Mouse (Mus musculus) Muller cell, postnatal 12 days (primary cell): ENCODE measurements around the gene 2010111I01Rik.

Experiments used
- DNase-seq: peaks from one replicate; pipeline ENCODE4 v3.0.0-alpha.2; 2015; ENCODE audit errors: inconsistent ontology term

The 2010111I01Rik gene

DNA sequence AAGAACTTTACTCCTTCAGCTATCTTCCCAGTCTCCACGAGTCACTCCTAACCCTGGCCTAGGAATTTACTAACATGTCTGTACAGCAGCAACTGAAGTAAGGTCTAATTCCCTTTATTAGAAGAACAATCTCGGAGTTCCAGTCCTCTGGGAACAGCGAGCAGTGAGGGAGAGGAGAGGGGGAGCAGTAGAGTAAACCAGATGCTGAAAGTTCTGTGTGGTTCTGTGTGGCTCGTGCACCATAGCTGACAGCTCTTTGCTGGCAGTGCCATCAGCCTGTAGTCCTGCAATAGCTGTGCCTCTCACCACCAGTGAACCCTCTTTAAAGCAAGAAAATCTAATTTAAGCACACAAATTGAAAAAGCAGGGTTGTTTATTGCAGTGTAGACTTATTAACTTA is 324.5 kb downstream of the 2010111I01Rik start:
- no peak for DNase-seq

DNA sequence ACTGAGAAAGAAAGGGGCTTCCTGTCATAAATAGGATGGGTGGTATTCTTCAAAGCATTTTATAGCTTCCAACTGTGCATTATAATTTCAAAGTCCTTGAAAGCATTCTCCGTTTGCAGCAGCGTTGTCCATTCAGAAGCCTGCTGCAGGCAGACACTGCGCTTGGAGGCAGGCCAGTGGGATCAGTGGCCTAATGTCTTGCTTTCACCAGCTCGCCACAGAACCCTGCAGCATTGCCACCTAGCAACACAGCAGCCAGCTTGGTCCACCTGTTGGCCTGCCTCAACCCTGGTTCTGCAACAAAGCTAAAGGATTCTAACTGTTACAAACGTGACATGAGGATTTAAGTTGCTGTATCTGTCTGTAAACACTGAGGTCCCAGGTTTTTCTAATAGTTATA is 325.0 kb downstream of the 2010111I01Rik start:
- DNase-seq, result no peak

DNA sequence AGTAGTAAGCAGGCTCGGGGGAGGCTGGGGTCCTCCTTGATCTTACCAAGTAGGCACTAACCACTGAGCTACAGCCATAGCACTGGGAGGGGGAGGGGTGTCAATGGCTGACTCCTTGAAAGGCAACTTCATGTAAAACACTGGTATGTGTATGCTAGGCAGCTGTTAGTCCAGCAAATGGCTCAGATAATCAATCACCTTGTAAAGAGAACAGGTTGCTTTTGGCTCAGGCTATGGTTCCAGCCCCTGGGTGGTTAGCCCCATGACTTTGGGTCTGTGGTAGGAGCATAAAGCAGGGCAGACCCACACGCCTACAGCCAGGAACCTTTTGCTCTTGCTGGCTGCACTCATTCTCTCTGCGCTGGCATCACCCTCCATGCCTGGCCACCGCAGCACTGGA is 325.4 kb downstream of the 2010111I01Rik start:
- DNase-seq, result no peak

DNA sequence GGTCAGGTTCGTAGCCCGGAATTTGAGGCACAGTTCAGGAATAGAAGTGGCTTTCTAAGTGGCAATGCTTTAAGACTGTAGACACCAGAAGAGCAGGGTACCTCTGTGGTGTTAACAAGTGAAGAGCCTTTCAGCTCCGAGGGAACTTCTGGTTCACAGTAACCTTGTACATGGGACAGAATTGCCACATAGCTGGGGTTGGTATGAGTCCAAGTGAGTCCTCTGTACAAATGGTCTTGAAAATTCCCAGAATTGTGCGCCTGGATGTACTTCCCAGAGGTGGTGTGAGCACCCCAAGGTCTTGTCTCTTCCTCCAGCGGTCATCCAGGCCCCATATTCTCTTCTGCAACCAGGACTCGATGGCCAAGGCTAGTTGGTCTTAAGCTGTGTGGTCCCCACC is 326.3 kb downstream of the 2010111I01Rik start:
- DNase-seq, result no peak

DNA sequence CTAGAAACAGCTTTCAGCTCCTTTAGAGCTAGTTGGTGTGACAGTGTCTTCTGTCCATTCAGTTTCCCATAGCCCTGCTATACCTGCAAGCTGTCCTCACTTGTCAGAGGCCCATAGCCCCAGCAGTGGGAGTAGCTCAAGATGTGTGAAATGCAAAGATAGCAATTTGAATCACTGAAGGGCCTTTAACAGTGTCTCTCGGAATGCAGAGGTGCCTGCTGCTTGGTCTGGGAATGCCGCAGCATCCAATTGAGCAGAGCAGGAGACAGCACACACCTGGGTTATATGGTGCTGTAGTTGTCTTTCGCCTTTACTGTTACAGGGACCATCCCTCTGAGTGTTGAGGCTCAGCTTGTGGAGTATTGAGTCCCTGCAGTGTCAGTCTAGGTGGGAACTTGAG is 329.0 kb downstream of the 2010111I01Rik start:
- DNase-seq, result no peak

DNA sequence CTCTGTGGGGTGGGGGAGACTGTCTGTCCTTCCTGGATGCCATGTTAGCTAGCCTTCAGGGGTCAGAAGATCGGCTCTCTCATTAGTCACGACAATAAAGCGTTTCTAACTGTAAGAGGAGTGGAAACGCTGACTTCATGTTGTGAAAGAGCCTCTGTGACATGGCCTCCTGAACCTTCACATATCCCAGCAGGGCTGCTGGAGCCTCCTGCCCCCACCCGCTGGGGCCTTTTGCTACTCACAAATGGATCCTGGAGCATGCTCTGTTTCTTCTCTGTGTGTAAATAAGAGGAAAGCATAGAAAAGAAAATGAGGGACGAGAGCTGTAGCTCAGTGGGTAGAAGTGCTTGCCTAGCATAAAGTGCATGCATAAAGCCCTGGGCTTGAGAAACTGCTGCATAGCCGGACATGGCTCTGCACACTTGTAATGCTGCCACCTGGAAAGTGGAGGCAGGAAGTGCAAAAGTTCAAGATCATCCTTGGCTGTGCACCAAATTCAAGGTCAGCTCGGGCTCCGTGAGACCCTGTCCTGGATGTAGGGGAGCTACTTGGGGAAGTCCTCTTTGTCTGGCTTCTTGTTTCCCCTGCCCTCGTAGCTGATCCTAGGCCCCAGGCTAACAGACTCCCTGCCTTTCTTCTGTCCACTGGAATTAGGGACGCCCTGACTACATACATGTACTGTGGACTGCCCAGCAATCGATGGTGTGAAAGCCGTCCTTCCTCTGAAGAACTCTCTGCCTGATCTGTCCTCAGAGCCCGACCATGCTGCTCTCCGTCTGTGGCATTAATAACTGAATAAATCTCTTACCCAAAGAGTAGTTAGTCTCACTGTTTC is 329.9 kb downstream of the 2010111I01Rik start:
- DNase-seq, result peak; percentile 92

DNA sequence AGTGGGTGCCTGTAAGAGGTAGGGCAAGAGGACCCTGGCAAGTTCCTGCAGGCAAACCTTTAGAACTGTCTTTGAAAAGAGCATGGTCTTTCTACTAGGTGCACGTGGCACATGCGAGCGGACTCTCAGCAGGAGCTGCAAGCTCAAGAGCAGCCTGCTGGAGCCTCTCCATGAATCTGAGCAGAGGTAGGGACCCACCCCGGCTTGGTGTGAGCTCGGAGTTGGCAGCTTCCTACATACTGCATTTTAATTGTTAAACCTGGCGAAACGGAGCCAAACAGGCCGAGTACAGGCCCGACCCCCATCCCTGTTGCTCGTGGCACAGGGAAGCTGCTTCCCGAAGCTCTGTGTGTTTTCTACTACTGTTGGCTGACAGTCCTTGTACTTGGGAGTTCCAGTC is 331.6 kb downstream of the 2010111I01Rik start:
- no peak for DNase-seq

DNA sequence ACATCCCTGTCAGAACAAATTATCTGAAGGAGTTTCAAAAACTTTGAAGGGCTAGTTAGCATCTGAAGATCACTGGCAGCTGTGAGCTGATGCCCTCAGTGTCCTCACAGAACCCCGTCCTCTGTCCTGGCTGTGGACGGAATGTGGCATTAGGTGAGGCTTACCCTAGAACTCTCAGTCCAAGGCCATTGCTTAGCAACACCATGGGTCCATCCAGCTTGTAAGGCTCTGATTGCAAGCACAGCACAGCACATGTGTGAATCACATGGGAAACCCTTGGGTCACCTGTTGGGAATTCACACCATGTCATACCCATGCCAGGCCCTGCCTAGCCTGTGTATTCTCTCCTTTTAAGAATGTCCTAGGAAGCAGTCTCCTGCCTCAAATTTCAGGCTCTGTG is 332.3 kb downstream of the 2010111I01Rik start:
- DNase-seq, result no peak

DNA sequence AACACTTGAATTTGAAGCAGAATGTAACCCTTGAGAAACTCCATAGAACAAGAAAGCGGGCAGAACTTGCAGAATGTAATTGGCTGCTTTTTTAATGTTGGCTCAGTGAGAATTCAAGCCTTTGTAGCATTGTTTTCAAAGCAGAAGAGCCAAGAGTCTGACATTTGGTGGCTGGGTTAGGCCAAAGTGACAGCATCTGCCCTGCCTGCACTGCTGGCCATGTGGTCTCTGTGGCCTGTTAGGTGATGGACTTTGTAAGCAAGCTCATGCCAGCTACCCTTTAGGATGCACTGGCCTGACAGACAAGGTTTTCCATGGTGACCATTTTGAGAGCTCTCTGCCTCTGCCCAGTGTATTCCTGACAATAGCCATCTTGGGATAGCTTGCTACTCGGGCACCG is 333.2 kb downstream of the 2010111I01Rik start:
- no peak for DNase-seq

DNA sequence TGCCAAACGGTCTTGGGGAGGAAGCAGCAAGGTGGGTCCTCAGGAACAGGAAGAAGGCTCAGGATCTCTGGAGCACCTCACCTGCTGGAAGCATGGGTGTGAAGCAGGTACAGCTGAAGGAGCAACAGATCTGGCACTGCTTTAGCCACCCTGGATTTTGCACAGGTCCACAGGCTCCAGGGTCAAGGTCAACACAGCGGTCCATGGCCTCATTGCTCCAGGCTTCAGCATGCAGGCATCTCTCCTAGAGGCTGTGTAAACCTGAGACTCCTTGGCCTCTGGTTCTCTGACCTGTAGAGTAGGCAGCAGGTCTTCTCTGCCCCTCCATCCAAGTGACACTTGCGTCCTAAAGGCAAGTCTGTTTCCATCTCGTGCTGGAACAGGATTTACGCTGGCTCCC is 334.2 kb downstream of the 2010111I01Rik start:
- no peak for DNase-seq

DNA sequence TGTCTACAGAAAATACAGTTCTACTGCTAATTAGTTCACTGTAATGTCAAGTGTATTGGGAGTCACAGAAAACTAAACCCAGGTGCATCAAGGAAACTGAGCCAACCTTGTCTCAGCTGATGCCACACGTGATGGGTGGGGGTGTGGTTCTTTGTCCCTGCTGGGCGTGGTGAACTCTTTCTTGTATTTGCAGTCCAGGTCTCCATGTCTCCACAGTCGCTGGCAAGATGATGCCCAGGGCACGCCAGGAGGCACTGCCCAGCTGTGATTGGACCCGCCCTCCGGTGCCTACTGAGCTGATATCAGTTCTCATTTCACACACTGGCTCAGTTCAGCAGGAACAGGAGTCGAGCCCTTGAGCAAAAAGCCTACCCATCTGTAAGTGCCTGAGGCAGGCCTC is 336.2 kb downstream of the 2010111I01Rik start:
- no peak for DNase-seq

DNA sequence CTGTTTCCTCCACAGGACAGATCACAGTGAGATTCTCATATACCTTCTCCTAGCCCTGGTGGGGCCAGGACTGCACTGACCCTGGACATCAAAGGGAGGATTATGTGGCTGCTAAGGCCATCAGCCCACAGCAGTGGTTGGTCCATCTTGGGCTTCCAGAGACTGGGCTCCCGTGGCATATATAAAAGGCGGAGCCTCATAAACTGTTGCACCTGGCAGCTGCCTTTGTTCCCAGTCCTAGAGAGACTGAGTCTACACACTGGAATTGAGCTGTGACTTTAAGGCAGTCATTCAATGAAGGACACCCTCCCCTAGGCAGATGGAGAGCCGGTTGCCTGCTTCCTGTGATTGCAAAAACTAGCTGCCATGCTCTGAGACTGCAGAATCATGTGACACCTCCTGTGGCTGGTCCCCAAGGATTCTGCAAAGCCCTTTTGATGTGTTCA is 337.1 kb downstream of the 2010111I01Rik start:
- no peak for DNase-seq

DNA sequence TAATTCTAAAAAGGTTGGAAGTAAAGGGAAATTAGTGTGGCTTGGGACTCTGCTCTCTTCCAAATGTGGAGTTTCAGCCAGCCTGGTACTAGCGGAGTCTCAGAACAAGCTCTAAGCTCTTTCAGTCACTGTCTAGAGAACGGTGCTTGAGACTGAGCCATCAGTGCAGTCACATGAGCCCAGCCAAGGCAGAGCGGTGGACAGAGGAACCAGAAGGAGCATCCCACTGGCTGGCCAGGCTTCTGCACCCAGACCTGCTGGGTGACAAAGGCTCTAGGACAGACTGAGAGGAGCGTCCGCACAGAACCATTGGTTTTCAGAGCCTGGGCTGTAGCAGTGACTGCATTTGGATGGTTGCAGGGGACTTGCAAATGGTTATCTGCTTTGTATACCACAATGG is 337.7 kb downstream of the 2010111I01Rik start:
- DNase-seq, result no peak

DNA sequence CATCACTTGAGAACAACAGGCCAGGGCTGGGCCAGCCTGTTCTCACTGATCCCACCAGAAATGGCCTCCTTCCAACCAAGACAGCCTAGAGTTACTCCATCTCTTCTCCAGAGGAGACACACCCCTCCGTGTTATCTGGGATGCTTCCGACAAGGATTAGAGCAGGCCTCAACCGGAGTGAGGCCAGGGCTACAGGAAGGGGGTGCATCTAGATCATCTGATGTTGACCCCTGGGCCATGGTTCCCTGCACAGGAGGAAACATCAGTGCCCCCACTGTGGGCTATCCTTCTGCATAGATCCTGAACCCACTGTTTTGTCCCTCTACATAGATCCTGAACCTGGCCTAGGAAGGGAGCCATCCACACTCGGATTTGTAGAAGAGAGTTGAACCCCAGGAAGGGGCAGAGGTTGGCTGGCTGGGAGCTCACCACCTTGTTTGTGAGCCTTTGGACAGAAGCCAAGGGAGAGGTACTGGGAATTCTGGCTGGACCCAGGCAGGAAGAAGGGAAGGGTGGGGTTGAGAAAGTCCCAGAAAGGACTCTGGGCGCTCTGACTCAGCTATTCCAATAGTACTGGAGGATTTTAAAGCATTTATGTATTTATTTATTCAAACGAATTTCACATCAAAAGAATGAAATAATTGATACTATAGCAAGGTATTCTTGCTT is 339.6 kb downstream of the 2010111I01Rik start:
- DNase-seq, result no peak

DNA sequence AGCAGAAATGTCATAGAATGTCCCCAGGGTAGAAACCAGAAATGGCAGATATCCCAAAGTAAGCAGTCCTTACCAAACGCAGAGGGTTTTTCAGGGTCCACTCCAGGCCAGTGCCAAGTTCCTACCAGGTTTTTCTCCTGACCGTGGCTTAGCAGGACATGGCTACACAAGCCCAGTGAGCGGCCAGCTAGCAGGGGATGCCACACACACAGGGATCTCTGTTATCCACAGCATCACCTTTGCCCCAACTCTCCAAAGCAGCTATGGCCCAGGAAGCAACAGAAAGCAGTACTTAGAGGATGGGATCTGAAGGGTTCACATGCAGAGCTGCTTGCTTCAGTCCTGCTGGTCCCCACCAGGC is 340.1 kb downstream of the 2010111I01Rik start:
- DNase-seq, result no peak

DNA sequence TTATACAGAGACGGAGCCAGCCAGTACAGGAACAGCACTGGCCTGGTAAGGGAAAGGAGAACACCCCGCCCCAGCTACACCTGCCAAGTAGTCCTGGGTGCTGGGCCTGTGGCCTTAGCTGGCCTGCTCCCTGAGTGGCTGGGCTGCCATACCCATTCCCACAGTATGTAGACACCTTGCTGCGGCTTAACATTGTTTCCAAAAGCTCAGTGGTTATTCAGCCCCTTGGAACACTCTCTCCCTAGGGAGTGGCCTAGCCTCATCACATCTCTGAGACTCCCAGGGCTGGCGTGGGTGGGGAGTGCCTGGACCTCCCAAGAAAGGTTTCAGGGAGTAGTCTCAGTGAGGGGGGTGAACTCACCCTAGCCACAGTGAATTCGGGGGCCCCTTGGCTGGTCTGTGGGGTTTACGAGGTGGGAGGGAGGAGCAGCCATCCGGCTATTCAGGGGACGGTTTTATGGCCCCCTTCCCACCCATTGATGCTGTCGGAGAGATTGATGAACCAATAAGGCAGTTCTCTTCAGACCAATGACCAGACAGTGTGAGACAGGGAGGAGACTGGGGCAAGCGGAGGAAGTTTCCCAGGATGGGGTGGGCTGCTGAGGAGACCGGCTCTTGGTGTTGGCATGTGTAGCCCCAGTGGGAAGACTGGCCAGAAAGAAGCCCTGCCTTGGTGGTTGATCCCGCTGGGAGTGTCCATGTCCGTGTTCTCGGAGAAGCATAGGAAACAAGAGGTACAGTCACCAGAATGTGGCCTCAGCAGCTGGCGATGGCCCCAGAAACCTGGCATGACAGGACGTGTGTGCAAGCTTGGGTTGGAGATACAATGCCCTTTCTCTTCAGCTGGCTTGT is 340.7 kb downstream of the 2010111I01Rik start:
- DNase-seq, result peak; percentile 79

DNA sequence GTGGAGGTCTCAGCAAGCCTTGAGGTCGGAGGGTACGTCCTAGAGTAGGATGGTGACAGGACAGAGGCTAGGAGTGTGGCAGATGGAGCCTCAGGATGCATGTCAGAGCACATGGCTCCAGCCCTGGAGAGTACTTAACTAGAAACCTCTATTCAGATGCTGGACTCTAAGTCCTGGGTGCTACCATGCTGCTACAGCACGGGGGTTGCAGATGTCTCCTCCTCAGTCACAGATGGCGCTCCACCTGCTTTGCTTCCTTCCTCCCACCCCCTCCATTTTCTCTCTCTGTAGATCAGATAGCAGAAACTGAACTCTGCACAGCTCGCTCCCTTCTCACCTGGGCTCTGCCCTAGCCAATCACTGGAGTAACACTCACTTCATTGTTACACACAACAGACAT is 342.1 kb downstream of the 2010111I01Rik start:
- DNase-seq, result no peak

DNA sequence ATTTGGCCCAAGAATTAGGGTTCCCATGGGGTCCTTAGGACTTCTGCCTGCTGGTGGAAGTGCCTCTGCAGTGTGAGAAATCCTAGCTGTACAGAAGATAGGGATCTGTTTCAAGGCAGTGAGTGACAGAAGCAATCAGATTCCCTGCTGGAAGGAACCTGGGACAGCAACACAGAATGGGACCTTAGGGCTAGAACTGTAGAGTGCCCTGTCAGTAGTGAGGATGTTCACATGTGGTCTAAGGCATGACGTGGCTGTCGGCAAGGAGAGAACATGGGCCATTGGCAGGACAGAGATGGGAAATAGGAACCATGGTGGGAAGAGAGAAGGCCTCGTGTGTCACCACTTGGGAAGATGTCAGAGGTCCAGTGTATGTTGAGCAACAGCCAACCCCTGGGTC is 344.9 kb downstream of the 2010111I01Rik start:
- no peak for DNase-seq

DNA sequence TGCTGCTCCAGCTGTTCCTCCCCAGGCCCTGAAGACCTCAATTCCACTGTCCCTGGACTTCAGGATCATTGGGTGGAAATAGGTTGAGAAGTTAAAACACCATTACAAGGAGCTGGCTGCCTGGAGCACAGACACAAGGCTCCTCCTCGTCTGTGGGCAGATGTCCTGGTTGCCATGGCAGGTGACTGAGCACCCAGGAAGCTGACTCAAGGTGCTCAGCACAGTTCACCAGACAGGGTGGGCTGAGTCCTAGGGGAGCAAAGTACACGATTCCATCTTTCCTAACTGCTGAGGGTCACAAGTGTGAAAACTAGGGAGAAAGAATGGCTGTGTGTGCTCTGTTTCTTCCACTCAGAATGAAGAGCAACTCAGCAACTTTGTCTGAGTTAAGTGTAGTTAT is 346.5 kb downstream of the 2010111I01Rik start:
- DNase-seq, result no peak

DNA sequence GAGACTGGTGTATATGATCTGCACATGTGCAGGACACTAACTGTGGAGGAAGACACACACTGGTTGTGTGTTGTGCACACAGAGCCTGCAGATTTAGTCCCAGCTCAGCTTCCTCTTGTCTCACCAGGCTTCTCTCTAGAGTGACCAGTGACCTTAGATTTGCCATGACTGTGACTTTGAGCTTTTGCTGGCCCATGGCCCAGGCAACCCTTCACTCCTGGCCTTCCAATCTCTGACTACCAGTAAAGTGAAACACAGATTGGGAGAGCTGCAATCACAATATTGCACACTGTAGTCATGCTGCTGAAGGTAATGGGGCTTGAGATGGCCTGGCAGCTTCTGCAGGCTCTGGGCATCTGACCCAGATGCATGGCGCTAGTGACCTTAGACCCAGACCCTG is 348.6 kb downstream of the 2010111I01Rik start:
- DNase-seq, result no peak

DNA sequence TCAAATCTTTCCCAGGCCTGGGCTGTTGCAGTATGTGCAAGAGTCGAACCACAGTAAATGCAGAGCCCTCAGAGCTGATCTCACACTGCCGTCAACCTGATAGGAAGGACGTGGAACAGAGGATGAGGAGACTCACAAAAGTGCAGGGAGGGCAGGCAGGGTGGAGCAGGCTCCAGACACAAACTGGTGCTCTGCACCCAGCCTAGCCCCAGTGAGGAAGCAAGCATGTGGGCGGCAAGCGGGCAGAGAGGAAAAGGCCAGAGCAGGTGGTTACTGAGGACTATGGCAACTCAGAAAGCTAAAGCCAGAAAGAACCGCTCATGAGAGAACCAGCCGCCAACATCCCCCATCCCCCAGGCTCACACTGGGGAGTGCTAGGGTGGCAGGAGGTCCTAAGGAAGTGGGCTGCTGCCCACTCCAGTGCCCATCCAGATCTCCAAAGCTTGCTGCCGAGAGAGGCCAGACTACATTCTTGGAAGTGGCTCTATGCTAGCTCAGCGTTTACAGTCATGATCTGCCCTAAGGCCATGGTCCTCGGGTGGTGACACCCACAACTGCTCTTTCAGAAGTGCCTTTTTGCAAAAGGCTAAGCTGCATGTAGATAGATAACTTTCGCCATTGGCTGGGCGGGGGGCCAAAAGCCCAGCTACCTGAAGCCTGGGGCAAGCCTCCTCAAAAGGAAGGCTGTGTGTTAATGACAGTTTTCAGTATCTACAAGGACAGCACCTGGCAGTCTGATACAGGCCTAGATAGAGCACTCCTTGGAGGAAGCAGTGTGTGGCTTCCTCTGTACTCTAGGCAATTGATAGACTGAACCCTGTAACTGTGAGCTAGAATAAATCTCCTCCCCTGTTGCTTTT is 349.3 kb downstream of the 2010111I01Rik start:
- no peak for DNase-seq

DNA sequence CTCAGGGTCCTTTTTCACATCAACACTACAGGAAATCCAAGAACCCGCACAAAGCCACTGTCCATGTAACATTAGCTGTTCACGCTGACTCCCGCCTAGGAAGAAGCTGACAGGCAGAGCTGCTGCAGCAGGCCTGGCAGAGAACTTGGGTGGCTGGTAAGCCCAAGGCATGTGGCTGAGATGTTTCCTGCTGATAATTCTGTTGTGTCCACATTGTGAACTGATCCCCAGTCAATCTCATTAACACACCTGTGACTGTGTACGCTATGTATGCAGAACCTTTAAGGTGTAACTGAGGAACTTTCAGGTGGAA is 349.9 kb downstream of the 2010111I01Rik start:
- DNase-seq, result no peak
